Mouse (Mus musculus) urinary bladder, postnatal 0 days (tissue): ENCODE measurements around the gene B3gnt4. TPM values are rescaled to one million over a fixed set of nuclear protein-coding genes. Genes with fewer than 3 reads are reported as not detected.

ENCODE experiments used
- microRNA-seq: library from miRNA; unstranded; fragments of <30 nt; microRNA quantifications from one replicate; pipeline ENCODE4, GENCODE M21; 2016
- polyA plus RNA-seq: library from polyadenylated mRNA; unstranded; fragments of >200 nt; fragmentation: Nextera tagmentation; extraction: Ambion mirVana; gene quantifications from 2 replicates; pipeline ENCODE4 v1.2.1, GENCODE M21; 2015

The B3gnt4 gene
- 0.23 TPM in 1 of 2 replicates, not detected in the other for polyA plus RNA-seq

DNA sequence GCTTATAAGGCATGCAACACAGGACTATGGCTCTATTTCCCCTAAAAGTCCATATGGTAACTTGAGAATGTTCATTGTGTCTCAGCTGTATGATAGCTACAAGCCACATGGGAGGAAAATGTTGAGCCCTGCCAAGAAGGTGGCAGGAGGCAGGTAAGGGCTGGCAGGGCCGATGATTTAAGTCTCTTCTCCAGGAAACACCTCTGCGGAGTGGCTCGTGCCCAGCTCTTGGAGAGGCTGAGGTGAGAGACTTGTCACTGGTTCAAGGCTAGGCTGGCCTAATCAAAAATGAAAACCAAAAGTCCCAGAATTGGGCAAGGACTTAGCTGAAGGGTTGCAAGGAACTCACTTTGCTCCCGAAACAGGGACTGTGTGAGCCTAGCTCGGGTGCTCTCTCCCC lies at the start of gene B3gnt4:
B3gnt4 (plus strand) TSS at position 301 of the 400 bp plus-strand sequence.

DNA sequence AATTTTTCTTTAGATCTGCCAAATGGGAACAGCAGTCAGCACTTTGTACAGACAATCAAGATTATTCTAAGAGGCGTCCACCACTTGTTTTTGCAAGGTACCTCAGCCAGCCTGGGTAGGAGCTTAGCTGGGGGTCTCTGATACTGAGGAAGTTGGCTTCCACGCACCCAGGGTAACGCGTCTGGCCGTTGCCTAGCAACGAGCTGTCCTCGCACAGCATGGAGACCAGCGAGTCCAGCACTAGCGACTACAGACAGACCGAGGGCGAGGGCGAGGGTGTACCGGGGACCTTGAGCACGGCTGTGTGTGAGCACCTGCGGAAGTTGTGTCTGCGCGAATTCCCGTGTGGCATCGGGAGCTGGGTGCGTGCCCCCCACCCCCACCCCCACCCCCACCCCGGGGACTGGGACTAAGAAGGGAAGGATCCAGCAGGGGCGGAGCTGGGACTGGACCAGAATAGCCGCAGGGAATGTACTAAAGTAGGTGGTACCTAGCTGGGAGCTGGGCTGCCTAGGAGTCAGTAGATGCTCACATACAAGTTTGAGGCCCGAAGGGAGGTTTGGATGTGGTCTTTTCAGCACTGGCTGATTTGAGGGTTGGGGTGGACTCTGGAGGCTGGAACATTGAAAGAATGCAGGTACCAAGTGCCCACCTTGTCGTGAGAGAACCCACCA lies 21.0 kb upstream of the B3gnt4 start, which contains the start of the genes Lrrc43 and Il31:
Lrrc43 (plus strand) TSS at position 194 of the 674 bp plus-strand sequence.
Il31 (minus strand) TSS at position 378 of the 674 bp plus-strand sequence.

DNA sequence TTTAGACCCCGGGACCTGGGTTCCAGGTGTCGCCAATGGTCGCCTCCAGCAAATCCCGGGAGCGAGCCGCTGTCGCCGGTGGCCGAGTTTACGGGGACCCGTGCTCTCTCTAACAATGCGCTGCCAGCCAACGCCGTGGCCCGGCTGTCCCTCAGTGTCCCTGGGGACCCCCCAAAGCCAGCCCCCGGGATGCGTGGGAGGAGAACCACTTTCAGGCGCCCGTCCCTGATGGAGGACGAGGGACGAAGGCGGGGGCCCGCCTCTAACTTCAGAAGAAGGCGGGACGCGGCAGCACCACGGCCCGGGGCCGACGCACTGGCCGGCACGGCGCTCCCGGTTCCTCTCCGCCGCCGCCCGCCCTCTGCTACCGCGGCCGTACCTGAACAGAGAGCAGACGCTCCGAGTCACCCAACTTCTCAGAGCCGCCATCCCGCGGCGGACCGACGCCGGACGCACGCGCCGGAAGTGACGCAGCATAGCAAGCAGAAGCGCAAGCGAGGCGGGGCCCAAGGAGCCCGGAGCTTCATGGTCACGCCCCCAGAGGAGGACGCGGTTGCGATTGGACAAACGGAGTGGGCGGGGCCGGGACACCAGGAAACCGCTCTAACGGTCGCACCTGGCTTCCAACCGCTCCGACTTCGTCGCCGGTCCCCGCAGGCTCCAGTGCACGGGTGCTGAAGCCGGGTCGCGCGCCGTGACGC lies 13.6 kb downstream of the B3gnt4 start, which contains the start of gene Diablo:
Diablo (minus strand) TSS at position 485 of the 701 bp plus-strand sequence.

DNA sequence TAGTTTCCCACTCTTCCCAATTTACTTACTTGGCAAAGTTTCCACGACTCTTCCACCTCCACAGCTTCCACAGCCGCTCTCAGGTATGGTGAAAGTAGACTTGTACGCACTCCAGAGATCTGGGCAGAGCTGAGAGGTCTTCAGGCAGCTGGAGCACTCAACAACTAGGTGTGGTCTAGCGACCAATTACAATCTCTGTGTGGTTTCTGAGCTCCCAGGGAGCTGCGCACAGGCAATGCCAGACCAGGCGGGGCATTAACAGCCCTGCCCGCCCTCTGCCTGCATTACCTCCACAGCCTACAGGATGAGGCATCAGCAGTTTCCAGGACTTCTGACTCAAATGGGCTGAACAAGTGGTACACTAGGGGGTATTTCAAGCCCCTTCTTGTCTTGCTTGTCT lies 15.0 kb downstream of the B3gnt4 start, which contains the start of gene Gm49027:
Gm49027 (minus strand) TSS at position 208 of the 400 bp plus-strand sequence.

Small RNA genes within 50 kb of the gene (microRNA-seq; reads per million reads assigned to microRNA genes)
- not detected for gene Mir7647

Other genes with a start within 250 kb of the B3gnt4 start
- gene Bcl7a, start 166.6 kb upstream of the B3gnt4 start, polyA plus RNA-seq: 5.1 and 5.6 TPM in 2 replicates
- gene Mlxip, start 115.7 kb upstream of the B3gnt4 start, polyA plus RNA-seq: 13.2 and 15.7 TPM in 2 replicates
- not detected in 2 replicates for gene Lrrc43, start 21.2 kb upstream of the B3gnt4 start, polyA plus RNA-seq
- gene Il31, start 21.0 kb upstream of the B3gnt4 start, polyA plus RNA-seq: not detected in 2 replicates
- 77.9 and 81.1 TPM in 2 replicates for gene Diablo, start 13.7 kb downstream of the B3gnt4 start, polyA plus RNA-seq
- 0.14 and 0.36 TPM in 2 replicates for gene Gm49027, start 15.0 kb downstream of the B3gnt4 start, polyA plus RNA-seq
- 13.7 and 14.5 TPM in 2 replicates for gene Vps33a, start 62.6 kb downstream of the B3gnt4 start, polyA plus RNA-seq
- 41.6 and 53.8 TPM in 2 replicates for gene Clip1, start 174.2 kb downstream of the B3gnt4 start, polyA plus RNA-seq
- 23.0 and 34.2 TPM in 2 replicates for gene Zcchc8, start 210.6 kb downstream of the B3gnt4 start, polyA plus RNA-seq
- 56.9 and 68.2 TPM in 2 replicates for gene Rsrc2, start 239.0 kb downstream of the B3gnt4 start, polyA plus RNA-seq
- gene Kntc1, start 239.3 kb downstream of the B3gnt4 start, polyA plus RNA-seq: 8.0 and 12.9 TPM in 2 replicates